Mouse (Mus musculus) lung, postnatal 0 days (tissue): ENCODE measurements at regions not wholly inside any gene's neighbourhood (a gene's known extent, or its start where the extent isn't known, plus 50 kb on each side); places are given as distances from the start of the nearest gene placed in this dataset.

Experiments
- ATAC-seq: fragments of 200-750 bp; cut with Nextera tagmentation; 2 replicates; pipeline ENCODE4 v1.8.0; 2017; ENCODE audit warnings: moderate library complexity
- DNase-seq: peaks from one replicate; pipeline ENCODE4 v3.0.0-alpha.2; 2016; ENCODE audit warnings: low spot score
- H3K27ac ChIP-seq: fragments of 300-500 bp; sonication (generic); 2 replicates; pipeline ENCODE4 v1.5.1; 2014; ENCODE audit warnings: antibody characterized with exemption, mild to moderate bottlenecking, low read length, mixed read lengths
- H3K27me3 ChIP-seq: fragments of 300-500 bp; sonication (generic); replicated peaks from 2 replicates; pipeline ENCODE4 v1.6.1; 2014; ENCODE audit warnings: low read length, mixed read lengths; ENCODE audit not compliant: insufficient read depth
- H3K36me3 ChIP-seq: fragments of 300-500 bp; sonication (generic); 2 replicates; pipeline ENCODE4 v1.6.1; 2014; ENCODE audit warnings: low read length, mixed read lengths; ENCODE audit not compliant: insufficient read depth
- H3K4me1 ChIP-seq: fragments of 300-500 bp; sonication (generic); 2 replicates; pipeline ENCODE4 v1.6.1; 2014; ENCODE audit warnings: antibody characterized with exemption, low read depth, low read length, mixed read lengths; ENCODE audit not compliant: insufficient read depth
- H3K4me2 ChIP-seq: fragments of 300-500 bp; sonication (generic); replicated peaks from 2 replicates; pipeline ENCODE4 v1.6.1; 2014; ENCODE audit warnings: low read depth, mild to moderate bottlenecking, low read length, moderate library complexity, mixed read lengths
- H3K4me3 ChIP-seq: fragments of 300-500 bp; sonication (generic); 2 replicates; pipeline ENCODE4 v1.5.1; 2014; ENCODE audit warnings: low read depth, low read length
- H3K9ac ChIP-seq: fragments of 300-500 bp; sonication (generic); replicated peaks from 2 replicates; pipeline ENCODE4 v1.6.1; 2014; ENCODE audit warnings: low read depth, mild to moderate bottlenecking
- H3K9me3 ChIP-seq: fragments of 300-500 bp; sonication (generic); 2 replicates; pipeline ENCODE4 v1.6.1; 2016; ENCODE audit warnings: low read length, mixed read lengths
- CTCF ChIP-seq: IDR thresholded peaks from 2 replicates; pipeline ENCODE4 v1.5.1; 2016; ENCODE audit warnings: antibody characterized with exemption, mild to moderate bottlenecking
- EP300 ChIP-seq: IDR thresholded peaks from 2 replicates; pipeline ENCODE4 v1.6.1; 2016; ENCODE audit warnings: antibody characterized with exemption, mild to moderate bottlenecking, control low read depth
- WGBS: fragments of 180-500 bp; shearing (Covaris S2); extraction: QIAGEN DNeasy Blood & Tissue Kit; methylation state at CpG from one replicate; pipeline ENCODE4 v1.1.7; 2014; 5-methylcytosine and 5-hydroxymethylcytosine counted together

DNA sequence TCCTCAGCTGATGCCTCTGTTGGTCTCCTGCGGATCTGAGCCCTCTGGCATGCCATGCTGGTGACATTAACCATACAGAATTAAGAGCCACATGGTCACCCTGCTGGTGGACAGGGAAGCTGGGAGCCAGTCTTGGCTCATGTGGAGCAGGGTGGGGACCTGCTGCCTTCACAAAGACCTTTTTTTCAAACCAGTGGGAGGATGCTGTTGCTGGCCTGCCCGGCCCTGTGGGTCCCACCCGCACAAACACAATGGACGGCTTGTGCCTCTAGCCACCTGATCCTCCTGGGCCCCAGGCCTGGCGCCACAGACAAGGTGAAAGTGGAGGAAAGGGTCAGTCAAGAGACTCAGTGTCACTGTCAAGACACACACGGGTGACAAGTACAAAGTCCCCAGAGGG lies 73.4 kb downstream of the Sik1 start:
- peaks cover 10% of the 10 kb centered on the region for H3K4me1 ChIP-seq
- H3K9me3 ChIP-seq, result no peaks in the 10 kb centered on the region
- H3K9ac ChIP-seq, result no peak overlapping the region
- WGBS, result 68% methylated on average over 6 of the region's 6 CpGs
- H3K27me3 ChIP-seq, result no peaks in the 10 kb centered on the region
- H3K4me2 ChIP-seq, result no peak overlapping the region
- no peak overlapping the region for H3K4me3 ChIP-seq
- H3K27ac ChIP-seq, result no peak overlapping the region
- no peaks in the 10 kb centered on the region for H3K36me3 ChIP-seq
- peak; percentile 32; the same call in 1 of the 2 replicates for ATAC-seq
- peak; percentile 20; the same call in 1 of the 2 replicates for TF ChIP-seq CTCF
- TF ChIP-seq EP300, result no peak
- DNase-seq, result no peak

DNA sequence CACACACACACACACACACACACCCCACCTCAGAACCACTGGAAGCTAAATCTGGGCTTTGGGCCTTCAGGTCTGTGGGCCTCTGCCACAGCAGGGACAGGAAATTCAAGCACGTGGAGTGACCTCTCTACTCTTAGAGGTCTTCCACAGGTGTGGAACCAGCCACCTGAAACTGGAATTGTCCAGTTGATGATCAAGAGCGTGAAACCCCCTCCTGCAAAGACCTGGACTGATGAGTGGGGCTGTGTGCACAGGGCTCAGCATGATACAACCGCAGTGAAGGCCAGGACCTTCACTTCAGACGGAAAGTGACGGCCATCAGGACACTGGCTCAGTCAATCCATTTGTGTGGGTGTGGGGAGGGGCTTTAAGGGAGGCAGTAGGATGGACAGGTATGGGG lies 72.5 kb downstream of the Sik1 start:
- Histone ChIP-seq H3K27me3 (no peaks in the 10 kb centered on the region), H3K4me1 (peaks cover 3% of the 10 kb centered on the region), H3K4me2 (no peak overlapping the region), H3K9ac (no peak overlapping the region), H3K9me3 (no peaks in the 10 kb centered on the region), H3K27ac (no peak overlapping the region), H3K4me3 (no peak overlapping the region), H3K36me3 (no peaks in the 10 kb centered on the region)
- ATAC-seq, result no peak
- DNase-seq, result no peak
- no peak for TF ChIP-seq EP300
- no peak for TF ChIP-seq CTCF
- 89% methylated on average over 5 of the region's 5 CpGs for WGBS

DNA sequence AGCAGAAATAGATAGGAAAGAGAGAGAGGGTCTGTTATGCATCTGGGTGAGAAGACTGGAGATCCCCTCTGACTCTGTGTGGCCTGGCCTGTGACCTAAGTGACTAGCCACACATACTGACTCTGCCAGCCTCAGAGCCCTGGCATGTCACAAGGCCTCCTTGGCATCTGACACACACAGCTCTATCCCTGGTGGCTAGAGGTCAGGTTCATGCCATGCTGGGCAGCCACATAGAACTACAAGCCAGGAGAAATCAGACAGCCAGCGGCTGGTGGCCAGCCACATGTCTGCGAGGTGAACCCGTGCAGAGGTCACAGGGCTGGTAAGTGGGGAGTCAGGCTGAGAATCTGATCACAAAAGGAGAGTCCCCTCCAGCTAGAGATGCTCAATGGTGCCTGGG lies 67.3 kb downstream of the Sik1 start:
- H3K4me1 ChIP-seq, result peaks cover 6% of the 10 kb centered on the region; the same call in 1 of the 2 replicates
- H3K36me3 ChIP-seq, result no peaks in the 10 kb centered on the region
- H3K9me3 ChIP-seq, result no peaks in the 10 kb centered on the region
- H3K27ac ChIP-seq, result no peak overlapping the region
- no peak overlapping the region for H3K4me2 ChIP-seq
- no peaks in the 10 kb centered on the region for H3K27me3 ChIP-seq
- H3K9ac ChIP-seq, result no peak overlapping the region
- ATAC-seq (no peak), DNase-seq (no peak)
- H3K4me3 ChIP-seq, result no peak overlapping the region
- TF ChIP-seq CTCF (no peak), EP300 (no peak)
- WGBS, result 92% methylated on average over 3 of the region's 3 CpGs

DNA sequence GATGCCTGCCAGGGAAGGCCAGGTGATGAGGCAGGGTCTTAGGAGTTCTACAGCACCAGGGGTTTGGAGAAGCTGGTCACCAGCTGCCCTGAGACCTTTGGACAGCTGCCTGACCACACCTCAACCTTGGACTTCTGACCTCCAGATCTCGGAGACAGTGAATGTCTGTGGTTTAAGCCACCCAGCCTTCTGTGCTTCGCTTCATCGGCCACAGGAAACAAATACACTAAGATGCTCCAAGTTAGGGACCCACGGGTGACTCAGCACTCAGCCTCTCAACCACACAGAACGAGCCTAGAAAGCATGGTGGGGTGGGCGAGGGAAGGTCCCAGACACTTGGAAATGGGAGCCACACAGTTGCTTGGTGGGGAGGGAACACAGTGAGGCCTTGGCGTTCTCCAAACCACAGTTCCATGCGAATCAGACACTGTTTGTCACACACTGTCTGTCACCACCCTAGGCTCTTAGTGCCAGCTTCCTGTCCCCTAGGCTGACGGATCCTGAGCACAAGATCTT lies 66.5 kb downstream of the Sik1 start:
- 58% methylated on average over 9 of the region's 9 CpGs for WGBS
- Histone ChIP-seq H3K9ac (no peak overlapping the region), H3K9me3 (no peaks in the 10 kb centered on the region), H3K27ac (no peak overlapping the region), H3K4me1 (peaks cover 6% of the 10 kb centered on the region; the same call in 1 of the 2 replicates), H3K36me3 (no peaks in the 10 kb centered on the region), H3K4me2 (no peak overlapping the region), H3K27me3 (no peaks in the 10 kb centered on the region), H3K4me3 (no peak overlapping the region)
- ATAC-seq, result no peak
- DNase-seq, result peak; percentile 51
- TF ChIP-seq EP300, result no peak
- no peak for TF ChIP-seq CTCF

DNA sequence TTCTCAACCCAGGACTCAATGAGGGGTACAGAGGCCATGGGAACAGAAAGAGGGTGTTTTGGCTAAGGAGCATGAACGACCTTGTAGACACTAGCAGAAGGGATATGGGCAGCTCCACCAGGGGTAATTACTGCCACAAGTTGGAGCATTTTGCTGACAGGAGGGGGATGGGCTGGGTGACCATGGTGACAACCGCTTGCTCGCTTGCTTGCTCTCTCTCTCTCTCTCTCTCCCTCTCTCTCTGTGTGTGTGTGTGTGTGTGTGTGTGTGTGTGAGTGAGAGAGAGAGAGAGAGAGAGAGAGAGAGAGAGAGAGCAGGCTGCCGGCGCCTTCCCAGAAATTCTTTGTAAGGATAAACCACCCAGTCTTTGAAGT lies 65.7 kb downstream of the Sik1 start:
- H3K4me3 ChIP-seq, result no peak overlapping the region
- no peaks in the 10 kb centered on the region for H3K9me3 ChIP-seq
- WGBS, result 14% methylated on average over 5 of the region's 5 CpGs
- H3K9ac ChIP-seq, result no peak overlapping the region
- ATAC-seq, result 0 out of 2 replicates have a peak, but pooled peaks have one; percentile 4
- H3K36me3 ChIP-seq, result no peaks in the 10 kb centered on the region
- no peak overlapping the region for H3K4me2 ChIP-seq
- H3K27ac ChIP-seq, result peak overlapping the region; percentile 22
- H3K4me1 ChIP-seq, result peaks cover 6% of the 10 kb centered on the region; the same call in 1 of the 2 replicates
- no peaks in the 10 kb centered on the region for H3K27me3 ChIP-seq
- TF ChIP-seq CTCF (0 out of 2 replicates have a peak, but pooled peaks have one; percentile 0), EP300 (no peak)
- DNase-seq, result no peak

DNA sequence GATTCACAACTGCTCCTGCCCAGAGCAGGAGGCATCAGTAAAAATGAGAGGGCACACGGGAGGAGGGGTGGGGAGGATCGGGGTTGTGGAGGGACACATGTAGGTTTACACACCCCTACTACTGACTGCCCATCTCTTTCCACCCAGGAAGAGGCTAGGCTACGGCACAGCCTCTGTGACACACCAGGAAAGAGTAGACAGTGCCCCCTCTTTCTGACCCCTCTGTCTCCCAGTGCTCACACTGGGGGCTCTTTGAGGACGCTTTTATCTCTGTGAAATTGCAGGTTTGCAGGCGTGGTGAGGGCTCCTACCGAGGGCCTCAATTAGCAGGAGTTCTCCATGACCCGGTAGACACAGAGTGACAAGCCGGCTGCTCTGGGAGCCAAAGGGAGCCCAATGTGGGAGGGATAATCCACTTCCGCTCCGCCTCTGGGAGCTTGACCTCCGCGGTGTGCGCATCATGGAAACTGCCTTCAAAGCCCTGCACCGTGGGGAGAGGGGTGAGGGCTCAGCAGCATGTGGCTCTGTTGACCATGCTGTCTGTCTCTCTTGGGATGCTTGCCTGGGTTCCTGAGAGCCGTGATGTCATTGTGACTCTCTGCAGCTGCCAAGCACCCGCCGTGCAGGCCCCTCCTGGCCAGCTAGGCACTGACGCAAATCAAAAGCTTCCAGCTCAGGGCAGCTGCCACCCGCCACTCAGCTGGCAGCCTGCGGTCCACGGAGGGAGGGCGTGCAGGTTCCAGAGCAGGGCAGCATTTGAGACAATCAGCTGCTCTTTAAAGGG lies 65.1 kb downstream of the Sik1 start:
- peak; percentile 85 for DNase-seq
- peak overlapping the region; percentile 22 for H3K27ac ChIP-seq
- H3K4me2 ChIP-seq, result no peak overlapping the region
- 25% methylated on average over 19 of the region's 22 CpGs for WGBS
- H3K27me3 ChIP-seq, result no peaks in the 10 kb centered on the region
- TF ChIP-seq CTCF (peak; percentile 19; the same call in 1 of the 2 replicates), EP300 (no peak)
- no peak overlapping the region for H3K9ac ChIP-seq
- peaks cover 6% of the 10 kb centered on the region; the same call in 1 of the 2 replicates for H3K4me1 ChIP-seq
- peak; percentile 79 for ATAC-seq
- H3K9me3 ChIP-seq, result no peaks in the 10 kb centered on the region
- no peak overlapping the region for H3K4me3 ChIP-seq
- H3K36me3 ChIP-seq, result no peaks in the 10 kb centered on the region
